Mouse (Mus musculus) midbrain, embryonic 13.5 days (tissue): ENCODE data around the gene Pdk2. TPM values are rescaled to one million over a fixed set of nuclear protein-coding genes. Genes with fewer than 3 reads are reported as not detected.

Source experiments
- ATAC-seq: fragments of 200-750 bp; cut with Nextera tagmentation; 2 replicates; pipeline ENCODE4 v1.8.0; 2017; ENCODE audit warnings: mild to moderate bottlenecking, moderate TSS enrichment, moderate library complexity
- H3K27ac ChIP-seq: fragments of 300-500 bp; sonication (generic); 2 replicates; pipeline ENCODE4 v1.5.1; 2015; ENCODE audit warnings: inconsistent platforms, mild to moderate bottlenecking, moderate library complexity
- H3K27me3 ChIP-seq: fragments of 300-500 bp; sonication (generic); 2 replicates; pipeline ENCODE4 v1.6.1; 2015; ENCODE audit warnings: mild to moderate bottlenecking, inconsistent platforms
- H3K36me3 ChIP-seq: fragments of 300-500 bp; sonication (generic); 2 replicates; pipeline ENCODE4 v1.6.1; 2015; ENCODE audit warnings: mild to moderate bottlenecking, inconsistent platforms
- H3K4me1 ChIP-seq: fragments of 300-500 bp; sonication (generic); replicated peaks from 2 replicates; pipeline ENCODE4 v1.6.1; 2015; ENCODE audit warnings: inconsistent platforms
- H3K4me2 ChIP-seq: fragments of 300-500 bp; sonication (generic); replicated peaks from 2 replicates; pipeline ENCODE4 v1.6.1; 2015; ENCODE audit warnings: moderate library complexity, mild to moderate bottlenecking, inconsistent platforms
- H3K4me3 ChIP-seq: fragments of 300-500 bp; sonication (generic); replicated peaks from 2 replicates; pipeline ENCODE4 v1.5.1; 2015; ENCODE audit warnings: mild to moderate bottlenecking, inconsistent platforms
- H3K9ac ChIP-seq: fragments of 300-500 bp; sonication (generic); replicated peaks from 2 replicates; pipeline ENCODE4 v1.6.1; 2015; ENCODE audit warnings: mild to moderate bottlenecking, inconsistent platforms
- H3K9me3 ChIP-seq: fragments of 300-500 bp; sonication (generic); 2 replicates; pipeline ENCODE4 v1.6.1; 2016; ENCODE audit warnings: mild to moderate bottlenecking, inconsistent platforms
- WGBS: fragments of 180-500 bp; shearing (Covaris S2); methylation state at CpG from one replicate; pipeline ENCODE4 v1.1.7; 2015; 5-methylcytosine and 5-hydroxymethylcytosine counted together
- polyA plus RNA-seq: library from polyadenylated mRNA; unstranded; fragments of >200 nt; fragmentation: Nextera tagmentation; extraction: Ambion mirVana; gene quantifications from 2 replicates; pipeline ENCODE4 v1.2.1, GENCODE M21; 2015

Gene Pdk2
- polyA plus RNA-seq, 1 experiment from 2014 or later, result 24.7 TPM

- no peaks in the 10 kb centered on the region for H3K36me3 ChIP-seq
- no peaks in the 10 kb centered on the region for H3K27me3 ChIP-seq
- WGBS, result 21% methylated on average over 10 of the region's 10 CpGs
- peak overlapping the region; percentile 99 for H3K4me2 ChIP-seq
- peak overlapping the region; percentile 72 for H3K9ac ChIP-seq
- no peaks in the 10 kb centered on the region for H3K9me3 ChIP-seq
- H3K4me1 ChIP-seq, result peaks cover 42% of the 10 kb centered on the region
- peak overlapping the region; percentile 95 for H3K27ac ChIP-seq
- H3K4me3 ChIP-seq, result peak overlapping the region; percentile 87
- no peak for ATAC-seq
These were observed 52.2 kb downstream of the Pdk2 start for GRCm38 (mm10) chr11:94988780-94989561.

- H3K36me3 ChIP-seq, result no peaks in the 10 kb centered on the region
- no peak overlapping the region for H3K4me2 ChIP-seq
- no peaks in the 10 kb centered on the region for H3K9me3 ChIP-seq
- H3K27me3 ChIP-seq, result no peaks in the 10 kb centered on the region
- WGBS, result 77% methylated on average over 8 of the region's 8 CpGs
- H3K9ac ChIP-seq, result no peak overlapping the region
- no peak overlapping the region for H3K27ac ChIP-seq
- H3K4me3 ChIP-seq, result no peak overlapping the region
- no peak for ATAC-seq
- peaks cover 31% of the 10 kb centered on the region for H3K4me1 ChIP-seq
These were observed 53.3 kb downstream of the Pdk2 start for GRCm38 (mm10) chr11:94987851-94988250.

- no peak overlapping the region for H3K27ac ChIP-seq
- no peak for ATAC-seq
- WGBS, result 44% methylated on average over 6 of the region's 6 CpGs
- H3K4me3 ChIP-seq, result no peak overlapping the region
- H3K9ac ChIP-seq, result no peak overlapping the region
- peaks cover 26% of the 10 kb centered on the region for H3K4me1 ChIP-seq
- no peaks in the 10 kb centered on the region for H3K9me3 ChIP-seq
- no peaks in the 10 kb centered on the region for H3K27me3 ChIP-seq
- H3K4me2 ChIP-seq, result no peak overlapping the region
- no peaks in the 10 kb centered on the region for H3K36me3 ChIP-seq
These were observed 53.8 kb downstream of the Pdk2 start for GRCm38 (mm10) chr11:94987341-94987740.

GRCm38 (mm10) chr11:94986435-94986834, 54.7 kb downstream of the Pdk2 start:
- 73% methylated on average over 2 of the region's 2 CpGs for WGBS
- no peak overlapping the region for H3K4me2 ChIP-seq
- ATAC-seq, result no peak
- H3K27ac ChIP-seq, result no peak overlapping the region
- no peaks in the 10 kb centered on the region for H3K36me3 ChIP-seq
- no peaks in the 10 kb centered on the region for H3K9me3 ChIP-seq
- no peak overlapping the region for H3K4me3 ChIP-seq
- peaks cover 21% of the 10 kb centered on the region for H3K4me1 ChIP-seq
- H3K27me3 ChIP-seq, result no peaks in the 10 kb centered on the region
- no peak overlapping the region for H3K9ac ChIP-seq

GRCm38 (mm10) chr11:94985822-94986221, 55.3 kb downstream of the Pdk2 start:
- Histone ChIP-seq H3K27ac (no peak overlapping the region), H3K36me3 (no peaks in the 10 kb centered on the region), H3K4me2 (no peak overlapping the region), H3K27me3 (no peaks in the 10 kb centered on the region), H3K4me1 (peaks cover 21% of the 10 kb centered on the region), H3K9me3 (no peaks in the 10 kb centered on the region), H3K9ac (no peak overlapping the region), H3K4me3 (no peak overlapping the region)
- WGBS, result 77% methylated on average over 5 of the region's 5 CpGs
- ATAC-seq, result no peak

GRCm38 (mm10) chr11:94985140-94985539, 56.0 kb downstream of the Pdk2 start:
- WGBS, result 49% methylated on average over 1 of the region's 1 CpGs
- Histone ChIP-seq H3K4me3 (no peak overlapping the region), H3K4me2 (no peak overlapping the region)

GRCm38 (mm10) chr11:94979462-94980179, 61.5 kb downstream of the Pdk2 start:
- H3K9ac ChIP-seq, result no peak overlapping the region; the same call in 1 of the 2 replicates
- H3K4me3 ChIP-seq, result peak overlapping the region; percentile 23
- H3K27ac ChIP-seq, result 0 out of 2 replicates have a peak overlapping the region, but pooled peaks have one; percentile 44
- 81% methylated on average over 11 of the region's 11 CpGs for WGBS
- no peaks in the 10 kb centered on the region for H3K9me3 ChIP-seq
- H3K4me1 ChIP-seq, result peaks cover 13% of the 10 kb centered on the region
- no peaks in the 10 kb centered on the region for H3K36me3 ChIP-seq
- peak overlapping the region; percentile 44 for H3K4me2 ChIP-seq
- ATAC-seq, result peak; percentile 41
- H3K27me3 ChIP-seq, result no peaks in the 10 kb centered on the region

More at GRCm38 (mm10) chr11:94985140-94985539, 56.0 kb downstream of the Pdk2 start:
- Histone ChIP-seq H3K9me3 (no peaks in the 10 kb centered on the region), H3K9ac (no peak overlapping the region), H3K4me1 (peaks cover 15% of the 10 kb centered on the region), H3K36me3 (no peaks in the 10 kb centered on the region), H3K27ac (no peak overlapping the region), H3K27me3 (no peaks in the 10 kb centered on the region)
- ATAC-seq, result no peak

GRCm38 (mm10) chr11:94978947-94979346, 62.2 kb downstream of the Pdk2 start:
- peak overlapping the region; percentile 44 for H3K4me2 ChIP-seq
- H3K9ac ChIP-seq, result peak overlapping the region; percentile 53
- H3K4me1 ChIP-seq, result peaks cover 13% of the 10 kb centered on the region
- no peaks in the 10 kb centered on the region for H3K27me3 ChIP-seq
- ATAC-seq, result peak; percentile 97
- no peaks in the 10 kb centered on the region for H3K36me3 ChIP-seq
- H3K27ac ChIP-seq, result peak overlapping the region; percentile 88
- H3K9me3 ChIP-seq, result no peaks in the 10 kb centered on the region
- WGBS, result under 1% methylated on average over 20 of the region's 20 CpGs
- peak overlapping the region; percentile 23 for H3K4me3 ChIP-seq

- Histone ChIP-seq H3K4me1 (peaks cover 14% of the 10 kb centered on the region), H3K4me3 (peak overlapping the region; percentile 12), H3K9me3 (no peaks in the 10 kb centered on the region), H3K36me3 (no peaks in the 10 kb centered on the region), H3K27ac (peak overlapping the region; percentile 88), H3K9ac (peak overlapping the region; percentile 53), H3K27me3 (no peaks in the 10 kb centered on the region), H3K4me2 (peak overlapping the region; percentile 44)
- WGBS, result 39% methylated on average over 9 of the region's 9 CpGs
- peak; percentile 66 for ATAC-seq
These were observed 62.8 kb downstream of the Pdk2 start for GRCm38 (mm10) chr11:94978178-94978915.
